Mouse (Mus musculus): ENCODE measurements around the gene Coasy.

Gene Coasy

GRCm38 (mm10) chr11:101131701-101132100 is 49.3 kb downstream of the Coasy start:
- no peak for DNase-seq (ENCODE audit: extremely low read depth, low read depth, low spot score)

- no peak for DNase-seq (ENCODE audit: extremely low read depth, low read depth, low spot score)
Observed at GRCm38 (mm10) chr11:101133037-101133436, 50.7 kb downstream of the Coasy start.

GRCm38 (mm10) chr11:101134217-101134865 is 52.0 kb downstream of the Coasy start:
- no peak for DNase-seq (ENCODE audit: extremely low read depth, low read depth, low spot score)
